17 mouse cellular contexts compared by ENCODE assay signal in the genomic region with DNA sequence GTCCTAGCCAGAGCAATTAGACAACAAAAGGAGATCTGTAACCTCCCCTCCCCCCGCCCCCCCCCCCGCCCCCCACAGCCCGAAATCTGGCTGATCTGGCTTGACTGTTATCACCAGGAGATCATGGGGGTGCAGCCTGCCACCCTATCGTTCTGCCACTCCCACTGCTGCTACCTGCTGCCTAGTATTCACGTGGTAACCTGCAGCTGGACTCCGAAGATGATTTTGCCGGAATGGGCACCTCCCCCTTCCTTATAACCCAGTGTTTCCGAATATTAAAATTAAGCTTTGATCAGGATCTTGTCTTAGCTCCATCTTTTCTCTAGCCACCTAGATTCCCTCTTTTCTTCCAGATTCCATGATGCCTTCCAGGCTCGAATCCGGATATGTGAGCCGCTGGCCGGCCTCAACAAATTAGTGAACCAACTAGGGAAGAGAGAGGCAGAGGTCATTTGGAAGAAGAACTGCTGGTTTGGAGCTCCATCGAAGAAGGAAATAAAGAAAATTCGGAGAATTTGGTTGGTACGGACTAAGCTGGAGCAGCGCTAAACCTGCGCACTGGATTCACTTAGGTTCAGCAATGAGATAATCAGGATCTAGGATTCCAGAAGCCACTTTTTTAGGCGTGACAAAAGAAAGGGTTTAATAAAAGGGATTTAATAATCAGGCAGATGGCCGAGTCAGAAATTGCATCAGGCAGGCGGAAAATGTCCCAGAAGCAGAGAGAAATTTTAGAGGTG. TPM values are rescaled to one million over a fixed set of nuclear protein-coding genes. Genes with fewer than 3 reads are reported as not detected.
"Had no signal": no experiment of that assay in that cellular context is flagged by ENCODE, and none has a peak within 500 bp of the region (broad histone marks: within the 10 kb centered on the region; RNA-seq: fewer than 3 reads in every experiment).

No protein-coding gene starts in this region.

- H3K27ac ChIP-seq: kidney, postnatal 0 days; limb, embryonic 12.5 days; liver, embryonic 13.5 days; lung, embryonic 15.5 days; neural tube, embryonic 15.5 days had no signal

- ATAC-seq: inflammation-experienced regulatory T-cells, adult 6 months; intestine, postnatal 0 days; liver, postnatal 0 days had no signal

- H3K4me3 ChIP-seq: limb, embryonic 12.5 days; liver, embryonic 13.5 days; lung, embryonic 15.5 days; neural tube, embryonic 15.5 days had no signal

- H3K4me2 ChIP-seq: limb, embryonic 12.5 days; liver, embryonic 13.5 days; lung, embryonic 15.5 days; neural tube, embryonic 15.5 days had no signal

- H3K27me3 ChIP-seq: limb, embryonic 12.5 days; liver, embryonic 13.5 days; lung, embryonic 15.5 days; neural tube, embryonic 15.5 days had no signal

- H3K4me1 ChIP-seq: limb, embryonic 12.5 days; liver, embryonic 13.5 days; lung, embryonic 15.5 days; neural tube, embryonic 15.5 days had no signal

- H3K9ac ChIP-seq: limb, embryonic 12.5 days; liver, embryonic 13.5 days; liver, postnatal 0 days; lung, embryonic 15.5 days; neural tube, embryonic 15.5 days had no signal

- H3K36me3 ChIP-seq: limb, embryonic 12.5 days; liver, embryonic 13.5 days; lung, embryonic 15.5 days; neural tube, embryonic 15.5 days had no signal

- H3K9me3 ChIP-seq: limb, embryonic 12.5 days; liver, embryonic 13.5 days; lung, embryonic 15.5 days; neural tube, embryonic 15.5 days had no signal

- DNase-seq: kidney, adult 8-10 months; kidney, postnatal 36 days; layer of hippocampus, adult 9-11 months; liver; liver, embryonic 13.5 days; liver, postnatal 0 days; lung, postnatal 14 days; right cerebral cortex, postnatal 25 days; thymus, postnatal 36 days had no signal

RNA-seq across cellular contexts. Expression of a gene that starts 16.8 kb away (rescaled TPM):
- total RNA-seq: left cerebral cortex, postnatal 36 days; megakaryocyte progenitor cell, adult 5-6 weeks had no signal
- polyA plus RNA-seq: inflammation-experienced regulatory T-cells, adult 6 months had no signal
